10 mouse cellular contexts compared by ENCODE assay signal in genomic region chr12:14315780-14316179, GRCm38 (mm10).
DNase-seq lines count a peak whose midpoint lies in the region; ATAC-seq lines count a peak whose summit lies in the region.
"Had no signal": no experiment of that assay in that cellular context is flagged by ENCODE, and none has a peak within 500 bp of the region (broad histone marks: within the 10 kb centered on the region; RNA-seq: fewer than 3 reads in every experiment).

No protein-coding gene starts in this region.

- H3K9ac ChIP-seq in hindbrain, embryonic 15.5 days: no peak overlapping the region
- H3K9ac ChIP-seq in hindbrain, embryonic 12.5 days: no peak overlapping the region
- H3K9ac ChIP-seq: embryonic facial prominence, embryonic 15.5 days; stomach, embryonic 15.5 days had no signal

- DNase-seq in ES-CJ7 (ENCODE audit: low read depth, low spot score): peak; percentile 6
- DNase-seq in cerebellum, adult 8-10 months: peak; percentile 5
- DNase-seq in kidney, postnatal 10 days: peak; percentile 37
- DNase-seq in lung, postnatal 4 days: peak; percentile 20 to 29
- no peak for DNase-seq in gastrocnemius, adult 8-10 months (ENCODE audit: low spot score in 2 of 2)
- DNase-seq in urinary bladder, postnatal 10 days (ENCODE audit: low spot score): no peak

- no peaks in the 10 kb centered on the region for H3K27me3 ChIP-seq in hindbrain, embryonic 15.5 days
- H3K27me3 ChIP-seq in hindbrain, embryonic 12.5 days: no peaks in the 10 kb centered on the region
- H3K27me3 ChIP-seq: embryonic facial prominence, embryonic 15.5 days; stomach, embryonic 15.5 days had no signal

- no peak overlapping the region for H3K27ac ChIP-seq in hindbrain, embryonic 15.5 days (replicated peaks)
- H3K27ac ChIP-seq in hindbrain, embryonic 12.5 days: no peak overlapping the region
- H3K27ac ChIP-seq: embryonic facial prominence, embryonic 15.5 days; stomach, embryonic 15.5 days had no signal

- peak; percentile 42; the same call in 1 of the 2 replicates for ATAC-seq in hindbrain, embryonic 15.5 days (ENCODE audit: low FRiP score, low read depth)
- no peak for ATAC-seq in hindbrain, embryonic 12.5 days (ENCODE audit: low FRiP score)

- 55% methylated on average over 5 of the region's 5 CpGs for WGBS in hindbrain, embryonic 15.5 days
- 75% methylated on average over 5 of the region's 5 CpGs for WGBS in hindbrain, embryonic 12.5 days

- no peaks in the 10 kb centered on the region for H3K4me1 ChIP-seq in hindbrain, embryonic 15.5 days (replicated peaks)
- H3K4me1 ChIP-seq in hindbrain, embryonic 12.5 days: no peaks in the 10 kb centered on the region
- H3K4me1 ChIP-seq: embryonic facial prominence, embryonic 15.5 days; stomach, embryonic 15.5 days had no signal

- no peaks in the 10 kb centered on the region for H3K36me3 ChIP-seq in hindbrain, embryonic 15.5 days
- no peaks in the 10 kb centered on the region for H3K36me3 ChIP-seq in hindbrain, embryonic 12.5 days
- H3K36me3 ChIP-seq: embryonic facial prominence, embryonic 15.5 days; stomach, embryonic 15.5 days had no signal

- H3K4me3 ChIP-seq in hindbrain, embryonic 15.5 days: no peak overlapping the region
- no peak overlapping the region for H3K4me3 ChIP-seq in hindbrain, embryonic 12.5 days
- H3K4me3 ChIP-seq: embryonic facial prominence, embryonic 15.5 days; stomach, embryonic 15.5 days had no signal

- H3K4me2 ChIP-seq in hindbrain, embryonic 15.5 days: no peak overlapping the region
- H3K4me2 ChIP-seq in hindbrain, embryonic 12.5 days (replicated peaks): no peak overlapping the region
- H3K4me2 ChIP-seq: embryonic facial prominence, embryonic 15.5 days; stomach, embryonic 15.5 days had no signal

- no peaks in the 10 kb centered on the region for H3K9me3 ChIP-seq in hindbrain, embryonic 15.5 days
- no peaks in the 10 kb centered on the region for H3K9me3 ChIP-seq in hindbrain, embryonic 12.5 days (replicated peaks)
- H3K9me3 ChIP-seq: embryonic facial prominence, embryonic 15.5 days; stomach, embryonic 15.5 days had no signal

Comparison
In these comparisons a context has a peak if more than half of its experiments do, and no peak if none do; other contexts are left out.
1. DNase-seq: peak in ES-CJ7 (single experiment), cerebellum, adult 8-10 months (single experiment), kidney, postnatal 10 days (single experiment) and lung, postnatal 4 days (2 of 2); none in gastrocnemius, adult 8-10 months (0 of 2) and urinary bladder, postnatal 10 days (single experiment).